Mouse (Mus musculus): ENCODE data around the gene Lnpep. TPM values are rescaled to one million over a fixed set of nuclear protein-coding genes. Genes with fewer than 3 reads are reported as not detected.

The Lnpep gene
- polyA plus RNA-seq, 1 experiment, result 4.4 TPM

DNA sequence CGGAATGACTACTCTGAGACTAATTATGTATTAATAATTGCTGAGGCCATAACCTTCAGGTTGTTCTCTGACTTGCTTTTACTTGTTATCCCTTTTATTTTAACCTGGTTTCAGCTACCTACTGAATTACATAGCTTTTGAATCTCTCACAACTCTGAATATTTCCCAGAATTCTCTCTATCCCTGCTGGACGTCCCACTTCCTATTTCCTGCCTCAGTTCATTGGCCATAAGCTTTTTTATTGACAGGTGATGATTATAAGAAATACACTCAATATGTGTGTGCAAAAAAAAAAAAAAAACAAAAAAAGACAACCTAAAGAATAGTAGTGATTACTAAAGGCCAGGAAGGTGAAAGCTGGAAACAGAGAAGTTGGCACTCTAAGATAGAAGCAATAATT is 2.7 kb upstream of the Lnpep start:
- Histone ChIP-seq H3K4me3 (no peak overlapping the region), H3K4me2 (ENCODE audit: low read depth) (no peak overlapping the region), H3K27me3 (ENCODE audit: control insufficient read depth, insufficient read depth, insufficient read length) (no peaks in the 10 kb centered on the region), H3ac (ENCODE audit: control insufficient read depth, insufficient read length) (no peak overlapping the region), H3K36me3 (ENCODE audit: control insufficient read depth, insufficient read depth) (no peaks in the 10 kb centered on the region), H3K79me2 (ENCODE audit: control insufficient read depth, insufficient read depth) (peaks cover 17% of the 10 kb centered on the region)
- TF ChIP-seq MAX (IDR thresholded peaks at IDR 0.05; ENCODE audit: low read depth) (no peak), SRF (IDR thresholded peaks at IDR 0.05; ENCODE audit: control insufficient read depth, insufficient read length, low read depth) (no peak), TCF3 (IDR thresholded peaks at IDR 0.05; ENCODE audit: insufficient read length, low read depth) (no peak), REST (IDR thresholded peaks at IDR 0.05; ENCODE audit: insufficient read depth, insufficient read length) (no peak)

DNA sequence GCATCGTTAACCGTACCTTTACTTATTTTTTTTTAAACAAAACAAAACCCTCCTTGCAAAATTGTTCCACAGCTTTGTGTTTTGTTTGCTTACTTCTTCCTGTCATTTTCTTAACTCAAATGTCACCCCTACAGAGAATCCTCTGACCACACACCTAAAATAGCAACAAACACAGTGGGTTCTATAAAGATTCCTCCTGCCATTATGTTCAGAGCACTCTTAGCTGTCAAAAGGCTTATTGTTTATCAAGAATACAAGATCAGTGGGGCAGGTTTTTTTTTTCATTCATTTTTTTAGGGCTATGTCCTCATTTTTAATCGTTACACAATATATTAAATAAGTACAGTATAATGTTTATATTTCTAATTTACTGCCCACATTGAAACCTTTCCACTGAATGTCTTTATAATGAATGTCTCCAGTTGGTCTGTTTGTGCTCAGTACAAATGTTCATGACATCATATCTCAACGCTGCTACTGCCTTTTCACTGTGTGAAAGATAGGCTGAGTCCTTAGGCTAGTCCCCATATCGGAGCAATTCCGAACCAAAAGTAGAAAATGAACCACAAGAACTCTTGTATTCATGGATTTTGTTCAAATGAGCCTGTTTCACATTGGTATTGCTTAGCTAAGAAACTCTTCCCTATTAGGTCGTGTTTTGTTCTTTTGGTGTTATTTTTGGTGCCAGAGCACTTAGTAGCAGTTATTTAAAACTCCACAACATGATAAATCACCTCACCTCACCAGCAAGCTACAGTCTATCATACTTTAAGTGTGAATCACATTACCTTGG is 1.2 kb upstream of the Lnpep start:
- H3ac ChIP-seq (ENCODE audit: control insufficient read depth, insufficient read length), result no peak overlapping the region
- H3K4me2 ChIP-seq (ENCODE audit: low read depth), result peak overlapping the region; percentile 95
- H3K27me3 ChIP-seq (ENCODE audit: control insufficient read depth, insufficient read depth, insufficient read length), result no peaks in the 10 kb centered on the region
- H3K79me2 ChIP-seq (ENCODE audit: control insufficient read depth, insufficient read depth), result peaks cover 31% of the 10 kb centered on the region
- no peaks in the 10 kb centered on the region for H3K36me3 ChIP-seq (ENCODE audit: control insufficient read depth, insufficient read depth)
- no peak for TF ChIP-seq MYOD1 (IDR thresholded peaks at IDR 0.05; ENCODE audit: control insufficient read depth in 1 of 3, insufficient read length in 2 of 3, low read depth in 2 of 3)
- no peak for TF ChIP-seq POLR2AphosphoS2 (IDR thresholded peaks at IDR 0.05; ENCODE audit: insufficient read length, low read depth)
- TF ChIP-seq TCF12 (IDR thresholded peaks at IDR 0.05; ENCODE audit: insufficient read depth, poor library complexity, severe bottlenecking), result no peak
- TF ChIP-seq E2F4 (IDR thresholded peaks at IDR 0.05; ENCODE audit: insufficient read depth), result no peak
- no peak for TF ChIP-seq MAX (IDR thresholded peaks at IDR 0.05; ENCODE audit: low read depth)
- H3K4me3 ChIP-seq, result peak overlapping the region; percentile 83

DNA sequence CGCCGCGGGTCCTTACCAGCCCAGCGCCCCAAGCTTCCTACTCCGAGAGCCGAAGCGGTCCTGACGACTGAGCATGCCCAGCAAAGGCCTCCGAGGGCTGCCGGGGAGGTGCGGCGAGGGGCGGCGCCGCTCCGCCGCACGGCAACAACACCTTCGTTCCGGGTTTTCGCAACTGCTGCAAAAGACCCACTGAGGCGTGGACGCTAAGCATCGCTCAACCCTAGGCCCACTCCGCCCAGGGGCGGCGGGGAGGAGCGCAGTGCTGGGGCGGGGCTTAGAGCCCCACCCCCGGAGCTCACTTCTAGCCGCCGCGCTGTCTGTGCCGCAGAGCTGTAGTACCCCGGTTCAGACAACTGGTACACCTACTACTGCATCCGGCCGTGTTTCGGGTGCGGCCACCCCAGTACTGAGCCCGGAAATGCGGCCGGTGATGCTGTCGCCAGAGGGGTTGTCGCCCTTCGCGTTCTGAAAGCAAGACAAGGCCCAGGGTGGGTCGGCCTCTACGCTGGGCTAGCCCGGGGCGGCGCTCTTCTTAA is 361 bp downstream of the Lnpep start:
- H3K79me2 ChIP-seq (ENCODE audit: control insufficient read depth, insufficient read depth), result peaks cover 46% of the 10 kb centered on the region

GRCm38 (mm10) chr17:17623890-17624420 is 895 bp downstream of the Lnpep start:
- peak overlapping the region; percentile 38 for H3ac ChIP-seq (ENCODE audit: control insufficient read depth, insufficient read length)
- H3K27me3 ChIP-seq (ENCODE audit: control insufficient read depth, insufficient read depth, insufficient read length), result no peaks in the 10 kb centered on the region
- H3K4me3 ChIP-seq, result peak overlapping the region; percentile 83
- H3K36me3 ChIP-seq (ENCODE audit: control insufficient read depth, insufficient read depth), result no peaks in the 10 kb centered on the region
- H3K79me2 ChIP-seq (ENCODE audit: control insufficient read depth, insufficient read depth), result peaks cover 51% of the 10 kb centered on the region
- TF ChIP-seq TCF12 (IDR thresholded peaks at IDR 0.05; ENCODE audit: insufficient read depth, poor library complexity, severe bottlenecking) (no peak), POLR2A (IDR thresholded peaks at IDR 0.05; ENCODE audit: insufficient read length, low read depth) (peak; percentile 57)
- peak overlapping the region; percentile 69 for H3K4me2 ChIP-seq (ENCODE audit: low read depth)

More for the DNA sequence above, 361 bp downstream of the Lnpep start:
- no peaks in the 10 kb centered on the region for H3K36me3 ChIP-seq (ENCODE audit: control insufficient read depth, insufficient read depth)
- peak overlapping the region; percentile 95 for H3K4me2 ChIP-seq (ENCODE audit: low read depth)
- H3ac ChIP-seq (ENCODE audit: control insufficient read depth, insufficient read length), result peak overlapping the region; percentile 38
- H3K27me3 ChIP-seq (ENCODE audit: control insufficient read depth, insufficient read depth, insufficient read length), result no peaks in the 10 kb centered on the region
- H3K4me3 ChIP-seq, result peak overlapping the region; percentile 83
- peak in 1 of 3 experiments; percentile 47 for TF ChIP-seq MYOD1 (IDR thresholded peaks at IDR 0.05; ENCODE audit: control insufficient read depth in 1 of 3, insufficient read length in 2 of 3, low read depth in 2 of 3)
- no peak for TF ChIP-seq REST (IDR thresholded peaks at IDR 0.05; ENCODE audit: insufficient read depth, insufficient read length)
- TF ChIP-seq CEBPB (IDR thresholded peaks at IDR 0.05; ENCODE audit: insufficient read depth, poor library complexity, severe bottlenecking), result no peak
- TF ChIP-seq TCF12 (IDR thresholded peaks at IDR 0.05; ENCODE audit: insufficient read depth, poor library complexity, severe bottlenecking), result no peak
- TF ChIP-seq E2F4 (IDR thresholded peaks at IDR 0.05; ENCODE audit: insufficient read depth), result no peak
- TF ChIP-seq POLR2A (IDR thresholded peaks at IDR 0.05; ENCODE audit: insufficient read length, low read depth), result peak; percentile 70
- TF ChIP-seq MAX (IDR thresholded peaks at IDR 0.05; ENCODE audit: low read depth), result peak; percentile 4
- TF ChIP-seq USF1 (IDR thresholded peaks at IDR 0.05; ENCODE audit: low read depth), result no peak
- TF ChIP-seq MYOG (IDR thresholded peaks at IDR 0.05; ENCODE audit: control insufficient read depth in 1 of 3, insufficient read depth in 1 of 3, insufficient read length in 2 of 3, low read depth in 2 of 3), result peak in 1 of 3 experiments; percentile 66
- no peak for TF ChIP-seq SRF (IDR thresholded peaks at IDR 0.05; ENCODE audit: control insufficient read depth, insufficient read length, low read depth)
- peak; percentile 75 for TF ChIP-seq POLR2AphosphoS2 (IDR thresholded peaks at IDR 0.05; ENCODE audit: insufficient read length, low read depth)
- TF ChIP-seq TCF3 (IDR thresholded peaks at IDR 0.05; ENCODE audit: insufficient read length, low read depth), result no peak

DNA sequence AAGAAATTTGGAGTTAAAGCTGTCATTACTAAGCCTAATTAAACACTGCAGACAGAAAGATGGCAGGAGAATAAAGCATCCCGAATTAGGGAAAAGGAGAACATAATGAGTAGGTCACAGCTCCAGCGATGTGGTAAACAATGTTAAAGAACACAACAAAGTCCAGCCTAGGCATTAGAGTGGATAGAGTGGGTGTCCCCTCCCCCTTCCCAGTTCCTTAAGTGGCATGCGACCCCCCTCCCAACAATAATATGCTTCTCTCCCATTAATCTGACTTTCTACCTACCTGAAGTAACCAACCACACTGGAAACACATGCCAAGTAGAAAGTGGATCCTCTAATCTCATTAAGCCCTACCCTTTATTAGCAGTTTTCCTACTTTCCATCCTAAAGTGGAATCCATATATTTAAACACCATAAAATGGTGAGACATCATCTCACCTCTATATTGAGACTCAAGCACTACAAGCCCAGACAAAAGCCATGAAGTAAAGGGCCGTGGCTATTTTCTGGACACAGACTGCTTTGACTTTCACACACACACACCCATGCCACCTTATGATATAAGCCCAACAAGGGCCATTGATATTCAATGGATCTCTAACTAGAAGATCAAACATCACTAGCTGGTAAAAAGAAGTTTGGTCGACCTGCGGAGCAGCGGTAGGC is 1.5 kb downstream of the Lnpep start:
- peak overlapping the region; percentile 38 for H3ac ChIP-seq (ENCODE audit: control insufficient read depth, insufficient read length)
- no peaks in the 10 kb centered on the region for H3K27me3 ChIP-seq (ENCODE audit: control insufficient read depth, insufficient read depth, insufficient read length)
- no peaks in the 10 kb centered on the region for H3K36me3 ChIP-seq (ENCODE audit: control insufficient read depth, insufficient read depth)
- TF ChIP-seq TCF12 (IDR thresholded peaks at IDR 0.05; ENCODE audit: insufficient read depth, poor library complexity, severe bottlenecking) (no peak), POLR2AphosphoS2 (IDR thresholded peaks at IDR 0.05; ENCODE audit: insufficient read length, low read depth) (no peak)
- peak overlapping the region; percentile 83 for H3K4me3 ChIP-seq
- peak overlapping the region; percentile 69 for H3K4me2 ChIP-seq (ENCODE audit: low read depth)
- peaks cover 57% of the 10 kb centered on the region for H3K79me2 ChIP-seq (ENCODE audit: control insufficient read depth, insufficient read depth)
